Mouse (Mus musculus) hematopoietic multipotent progenitor cell, adult 10-12 weeks (in vitro differentiated cells): Measurements from ENCODE around the gene Zmym1. TPM values are rescaled to one million over a fixed set of nuclear protein-coding genes. Genes with fewer than 3 reads are reported as not detected.

Experiments
- polyA plus RNA-seq: library from polyadenylated mRNA; stranded (reverse); fragments of >175 nt; gene quantifications from 2 replicates; pipeline ENCODE4 v1.2.3, GENCODE M21; 2012; ENCODE audit warnings: low replicate concordance

Gene Zmym1
- polyA plus RNA-seq = 0.50 and 2.2 TPM in 2 replicates

DNA sequence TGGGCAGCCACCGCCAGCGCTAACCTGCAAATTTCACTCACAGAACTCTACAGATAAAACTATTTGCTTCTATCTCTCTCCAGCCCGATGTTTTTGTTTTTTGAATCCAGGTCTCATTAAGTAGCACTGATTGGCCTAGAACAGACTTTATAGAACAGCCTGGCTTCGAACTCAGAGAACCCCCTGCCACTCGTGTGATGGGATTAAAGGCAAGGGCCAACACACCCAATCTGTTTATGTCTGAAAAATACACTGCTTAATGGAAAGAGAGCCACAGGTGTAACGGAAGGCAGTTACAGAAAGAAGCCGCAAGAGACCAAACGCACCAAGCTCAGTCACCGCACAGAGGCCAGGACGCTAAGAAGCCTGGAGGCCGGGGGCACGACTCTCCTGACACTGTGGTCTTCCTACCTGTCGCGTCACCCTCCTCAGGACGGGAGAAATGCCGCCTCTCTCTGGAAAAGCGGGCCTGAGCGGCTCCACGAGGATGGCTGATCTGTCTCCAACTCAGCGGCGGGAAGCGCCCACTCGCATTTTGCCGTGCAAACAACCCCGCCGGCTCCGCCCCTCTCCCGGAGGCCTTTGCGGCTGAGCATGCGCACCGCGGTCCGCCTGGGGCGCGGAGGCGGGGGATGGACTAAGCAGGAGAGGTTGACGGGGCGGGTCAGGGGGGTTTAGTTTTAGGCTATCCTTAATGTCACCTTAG lies at the start of gene Zmym1:
Gene Zmym1, minus strand, starts transcription at position 568 of the 706 bp plus-strand sequence.

DNA sequence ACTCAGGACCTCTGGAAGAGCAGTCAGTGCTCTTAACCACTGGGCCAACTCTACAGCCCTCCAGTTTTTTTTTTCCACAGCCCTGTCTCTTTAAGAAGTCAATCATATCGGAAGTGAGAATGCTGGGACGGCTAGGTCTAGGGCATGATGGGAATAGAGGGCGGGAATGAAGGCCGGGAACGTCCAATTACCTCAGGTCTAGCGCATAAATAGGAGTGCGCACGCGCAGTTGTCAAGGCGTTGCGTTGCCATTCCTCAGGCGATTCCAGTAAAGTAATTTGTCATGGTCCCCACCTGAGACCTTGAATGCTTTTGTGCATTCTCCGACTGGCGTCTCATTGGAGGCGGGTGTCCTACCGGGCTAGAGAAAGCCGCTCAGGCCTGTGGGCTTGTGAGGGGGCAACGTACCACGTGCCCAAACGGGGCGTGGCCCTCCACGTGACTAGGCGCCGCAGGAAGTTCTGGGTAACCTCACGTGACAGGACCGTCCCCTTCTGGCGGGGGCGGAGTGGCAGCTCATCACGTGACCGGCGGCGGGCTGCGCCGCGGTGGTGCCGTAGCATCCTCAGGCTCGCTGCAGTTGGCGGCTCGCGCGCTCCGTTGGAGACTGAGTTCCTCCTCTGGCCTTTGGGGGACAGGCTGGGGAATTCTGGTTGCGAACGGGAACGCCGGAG lies 16.1 kb upstream of the Zmym1 start, which contains the start of gene Zmym6:
Gene Zmym6, plus strand, starts transcription at position 509 of the 674 bp plus-strand sequence.

DNA sequence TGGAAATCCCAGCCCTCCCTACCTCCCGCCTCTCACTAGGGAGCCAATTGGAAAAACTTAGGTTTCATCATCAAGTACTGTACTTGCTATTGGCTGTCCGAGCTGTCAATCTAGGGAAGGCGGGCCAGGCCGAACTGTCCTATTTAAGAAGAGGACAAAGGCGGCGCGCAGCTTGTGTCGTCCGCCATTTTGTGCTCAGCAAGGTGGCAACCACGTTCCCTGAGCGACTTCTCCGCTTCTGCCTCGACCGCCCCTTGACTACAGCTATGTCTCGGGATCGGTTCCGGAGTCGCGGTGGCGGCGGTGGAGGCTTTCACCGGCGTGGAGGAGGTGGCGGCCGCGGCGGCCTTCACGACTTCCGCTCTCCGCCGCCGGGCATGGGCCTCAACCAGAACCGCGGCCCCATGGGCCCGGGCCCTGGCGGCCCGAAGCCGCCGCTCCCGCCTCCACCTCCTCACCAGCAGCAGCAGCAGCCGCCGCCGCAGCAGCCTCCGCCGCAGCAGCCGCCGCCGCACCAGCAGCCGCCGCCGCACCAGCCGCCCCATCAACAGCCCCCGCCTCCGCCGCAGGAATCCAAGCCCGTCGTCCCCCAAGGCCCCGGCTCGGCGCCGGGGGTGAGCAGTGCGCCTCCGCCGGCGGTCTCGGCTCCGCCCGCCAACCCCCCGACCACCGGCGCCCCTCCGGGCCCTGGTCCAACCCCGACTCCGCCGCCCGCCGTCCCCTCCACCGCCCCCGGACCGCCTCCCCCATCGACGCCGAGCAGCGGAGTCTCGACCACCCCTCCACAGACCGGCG lies 39.6 kb downstream of the Zmym1 start, which contains the start of gene Sfpq:
Gene Sfpq, plus strand, starts transcription at position 174 of the 795 bp plus-strand sequence.

Other genes with a start within 250 kb of the Zmym1 start
- gene Zmym4, start 93.0 kb downstream of the Zmym1 start, polyA plus RNA-seq = 2.4 and 2.5 TPM in 2 replicates
- 149 and 416 TPM in 2 replicates for gene Sfpq, start 39.8 kb downstream of the Zmym1 start, polyA plus RNA-seq
- gene Zmym6, start 16.2 kb upstream of the Zmym1 start, polyA plus RNA-seq = 1.2 and 1.5 TPM in 2 replicates
- gene Tmem35b, start 62.5 kb upstream of the Zmym1 start, polyA plus RNA-seq = 0.65 and 1.6 TPM in 2 replicates
- gene Dlgap3, start 108.1 kb upstream of the Zmym1 start, polyA plus RNA-seq = 2.4 and 9.9 TPM in 2 replicates
- 34.9 and 38.3 TPM in 2 replicates for gene Smim12, start 182.6 kb upstream of the Zmym1 start, polyA plus RNA-seq